Mouse (Mus musculus): Measurements from ENCODE around the gene Hspb2. TPM values are rescaled to one million over a fixed set of nuclear protein-coding genes. Genes with fewer than 3 reads are reported as not detected.

Gene Hspb2
- 2.2 and 3.1 TPM in 2 replicates for polyA plus RNA-seq (2021; fragmentation: Nextera tagmentation)
- long read RNA-seq, experiment 1, partial matches to known transcripts = 0 of 2 reads
- long read RNA-seq, experiment 1, other reads (novel, unspliced or antisense) = 0 of 2 reads
- long read RNA-seq, experiment 2 = 0 reads

GRCm38 (mm10) chr9:50752054-50752602, at the start of gene Hspb2:
Hspb2 (minus strand) TSS chr9:50752354.

DNA sequence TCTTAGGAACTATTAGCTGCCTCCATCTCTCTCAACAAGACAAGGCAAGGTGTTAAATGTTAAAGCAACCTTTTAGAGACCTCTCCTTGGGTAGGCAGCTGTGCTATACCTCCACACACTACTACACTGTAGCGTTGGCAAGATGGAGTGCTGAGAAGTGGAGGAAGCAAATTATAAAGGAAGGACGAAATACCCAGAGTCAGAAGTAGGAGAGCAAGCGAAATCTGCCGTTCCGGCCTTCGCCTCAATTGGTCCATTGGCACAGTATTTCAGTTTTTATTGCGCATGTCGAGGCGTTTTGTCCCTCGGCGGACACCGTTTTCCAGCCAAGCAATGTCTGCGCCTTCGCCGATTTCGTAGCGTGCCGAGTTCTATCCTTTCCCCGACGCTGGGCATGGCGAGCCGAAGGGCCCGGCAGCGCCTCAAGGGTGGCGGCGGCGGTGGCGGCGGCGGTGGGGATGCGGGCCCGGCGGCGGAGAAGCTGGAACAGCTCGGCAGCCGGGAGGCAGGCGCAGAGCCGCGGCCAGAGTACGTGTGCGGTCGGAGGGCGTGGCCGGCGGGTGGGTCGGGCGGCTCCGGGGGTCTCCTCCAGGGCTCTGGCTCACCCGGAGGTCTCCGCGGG, 22.9 kb upstream of the Hspb2 start, which contains the start of the genes Alg9 and 1110032A03Rik:
TSS of gene Alg9 (plus strand) at position 29 of the 622 bp plus-strand sequence.
TSS of gene 1110032A03Rik (minus strand) at position 530 of the 622 bp plus-strand sequence.

DNA sequence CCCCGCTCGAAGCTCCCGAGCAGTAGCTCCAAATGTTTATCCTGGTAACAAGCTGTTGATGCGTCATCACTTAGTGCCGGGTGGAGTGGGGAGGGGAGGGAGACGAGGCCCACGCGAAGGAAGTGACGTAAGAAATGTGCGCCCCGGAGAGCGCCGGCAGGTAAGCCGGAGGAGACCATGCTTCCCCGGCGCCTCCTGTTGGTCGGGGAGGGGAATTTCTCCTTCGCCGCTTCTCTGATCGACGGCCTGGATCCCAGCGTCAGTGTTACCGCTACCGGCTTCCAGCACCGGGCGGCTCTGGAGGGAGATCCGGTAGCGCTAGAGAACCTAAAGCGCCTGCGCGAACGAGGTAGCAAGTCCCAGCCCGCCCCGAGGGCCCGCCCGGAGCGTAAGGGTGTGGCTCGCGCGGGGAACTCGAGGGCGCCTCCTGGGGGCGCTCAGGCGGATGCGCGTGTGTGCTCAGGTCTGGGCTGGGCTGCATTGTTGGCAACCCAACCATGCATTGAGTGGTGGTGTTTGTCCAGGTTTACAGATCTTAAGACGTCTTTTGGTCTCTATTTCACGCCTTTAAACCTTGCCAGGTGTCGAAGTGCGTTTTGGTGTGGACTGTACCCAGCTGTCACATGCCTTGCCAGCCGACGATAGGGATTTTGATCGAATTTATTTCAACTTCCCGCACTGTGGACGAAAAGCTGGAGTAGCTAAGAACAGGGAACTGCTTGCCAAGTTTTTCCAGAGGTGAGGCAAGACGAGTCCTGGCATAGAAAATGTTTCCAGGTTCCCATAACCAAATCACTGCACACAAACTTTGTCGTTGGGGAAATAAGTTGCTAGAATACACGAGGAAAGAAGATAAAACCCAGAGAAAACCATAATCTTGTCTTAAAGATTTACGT, 16.2 kb upstream of the Hspb2 start, which contains the start of gene Fdxacb1:
TSS of gene Fdxacb1 (plus strand) at position 130 of the 896 bp plus-strand sequence.

DNA sequence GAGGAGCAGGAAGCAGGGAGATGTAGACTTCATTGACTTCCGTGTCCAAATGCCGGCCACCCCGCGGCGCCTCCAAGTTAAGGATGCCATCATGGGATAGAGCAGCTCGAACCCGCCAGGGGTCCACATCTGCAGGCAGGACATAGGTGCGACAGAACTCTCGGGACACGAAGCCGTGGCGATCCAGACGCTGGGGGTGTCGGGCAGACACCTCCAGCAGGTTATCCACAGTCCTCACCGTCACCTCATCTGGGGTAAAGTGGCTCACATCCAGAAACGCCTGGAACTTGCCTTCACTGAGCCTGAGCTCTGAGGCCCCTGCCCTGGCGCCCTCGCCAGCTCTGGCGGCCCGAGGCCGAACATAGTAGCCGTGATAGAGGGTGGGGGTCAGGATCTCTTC, 831 bp downstream of the Hspb2 start, which contains the start of gene Cryab:
TSS of gene Cryab (plus strand) at position 3 of the 400 bp plus-strand sequence.

DNA sequence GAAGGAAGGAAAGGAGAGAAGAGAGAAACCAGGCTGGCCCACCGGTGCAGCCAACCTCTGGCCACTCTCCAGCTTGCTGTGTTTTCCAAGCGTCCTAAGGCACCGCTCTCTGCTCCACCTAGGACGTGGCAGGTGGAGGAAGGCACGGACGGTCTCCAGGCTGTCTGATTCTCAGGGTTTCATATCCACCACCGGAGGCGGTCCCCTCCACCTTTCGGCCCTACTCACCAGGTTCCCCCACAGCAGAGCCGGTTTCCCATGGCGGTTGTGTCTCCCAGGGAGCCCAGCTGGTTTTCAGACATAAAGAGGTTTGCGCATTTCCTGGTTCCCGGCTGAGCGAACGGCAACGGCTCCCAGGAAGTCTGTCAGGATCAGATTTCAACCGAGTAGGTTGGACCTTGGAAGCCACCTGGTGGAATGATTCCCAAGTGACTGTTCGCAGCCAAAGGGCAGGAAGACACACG, 5.9 kb downstream of the Hspb2 start, which contains the start of gene 2310030G06Rik:
TSS of gene 2310030G06Rik (minus strand) at position 323 of the 464 bp plus-strand sequence.

DNA sequence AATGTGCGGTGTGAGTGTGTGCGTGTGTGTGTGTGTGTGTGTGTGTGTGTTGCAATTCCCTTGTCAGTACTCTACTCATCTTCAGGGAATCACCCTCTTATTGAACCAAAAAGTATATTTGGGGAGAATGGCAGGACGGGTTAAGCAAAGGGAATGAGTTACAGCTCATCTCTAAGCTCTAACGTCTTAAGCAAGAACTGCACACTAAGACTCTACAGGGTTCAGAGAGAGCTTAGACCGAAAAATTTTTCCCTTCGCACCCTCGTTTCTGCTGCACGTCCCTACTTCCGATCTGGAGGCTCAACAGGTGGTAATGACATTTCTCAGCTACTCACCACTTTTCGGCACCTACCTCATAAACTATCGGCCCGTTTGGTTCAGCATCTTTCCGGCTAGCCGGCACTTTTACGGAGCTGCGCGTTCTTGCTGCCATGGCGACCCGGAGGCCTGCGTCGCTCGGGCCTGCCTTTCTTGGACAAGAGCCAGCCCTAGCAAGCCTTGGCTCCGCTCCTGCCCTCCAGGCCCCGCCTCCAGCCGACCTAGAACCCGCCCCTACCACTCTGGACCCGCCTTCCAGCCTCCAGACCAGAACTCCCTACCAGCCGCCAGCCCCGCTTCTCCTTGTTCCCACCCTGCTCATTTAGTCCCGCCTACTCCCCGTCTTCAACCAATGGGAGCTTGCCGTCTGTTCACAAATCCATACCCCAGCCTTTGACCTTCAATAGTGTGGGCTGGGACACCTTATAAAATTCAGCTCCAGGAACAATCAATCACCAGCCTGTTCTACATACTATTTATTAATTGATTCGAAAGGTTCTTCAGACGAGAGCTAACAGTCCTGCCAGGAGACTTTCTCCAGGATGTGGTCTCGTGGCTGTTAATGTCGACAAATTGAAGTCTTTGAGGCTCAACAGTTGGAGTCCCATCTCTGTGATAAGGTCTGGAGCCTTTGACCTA, 13.0 kb downstream of the Hspb2 start, which contains the start of gene Dixdc1:
TSS of gene Dixdc1 (minus strand) at position 604 of the 957 bp plus-strand sequence.

Other genes starting within 250 kb of the Hspb2 start
- gene Pts, start 223.6 kb downstream of the Hspb2 start, polyA plus RNA-seq (2021; fragmentation: Nextera tagmentation) = 134 TPM in 2 replicates
- gene Il18, start 197.5 kb downstream of the Hspb2 start, polyA plus RNA-seq (2021; fragmentation: Nextera tagmentation) = 58.9 and 65.7 TPM in 2 replicates
- 3.0 and 3.7 TPM in 2 replicates for gene Bco2, start 197.2 kb downstream of the Hspb2 start, polyA plus RNA-seq (2021; fragmentation: Nextera tagmentation)
- gene Tex12, start 191.0 kb downstream of the Hspb2 start, polyA plus RNA-seq (2021; fragmentation: Nextera tagmentation) = 0.16 TPM in 1 of 2 replicates, not detected in the other
- 162 and 171 TPM in 2 replicates for gene Sdhd, start 148.5 kb downstream of the Hspb2 start, polyA plus RNA-seq (2021; fragmentation: Nextera tagmentation)
- 984 and 1,066 TPM in 2 replicates for gene Timm8b, start 148.4 kb downstream of the Hspb2 start, polyA plus RNA-seq (2021; fragmentation: Nextera tagmentation)
- gene Pih1d2, start 135.0 kb downstream of the Hspb2 start, polyA plus RNA-seq (2021; fragmentation: Nextera tagmentation) = 5.5 and 8.0 TPM in 2 replicates
- gene Nkapd1, start 134.9 kb downstream of the Hspb2 start, polyA plus RNA-seq (2021; fragmentation: Nextera tagmentation) = 15.6 and 17.5 TPM in 2 replicates
- 35.3 and 36.1 TPM in 2 replicates for gene Dlat, start 92.6 kb downstream of the Hspb2 start, polyA plus RNA-seq (2021; fragmentation: Nextera tagmentation)
- 29.8 and 33.8 TPM in 2 replicates for gene Dixdc1, start 12.8 kb downstream of the Hspb2 start, polyA plus RNA-seq (2021; fragmentation: Nextera tagmentation)
- gene 2310030G06Rik, start 5.8 kb downstream of the Hspb2 start, polyA plus RNA-seq (2021; fragmentation: Nextera tagmentation) = 3.4 and 3.6 TPM in 2 replicates
- 308 and 325 TPM in 2 replicates for gene Cryab, start 1.0 kb downstream of the Hspb2 start, polyA plus RNA-seq (2021; fragmentation: Nextera tagmentation)
- gene Fdxacb1, start 15.9 kb upstream of the Hspb2 start, polyA plus RNA-seq (2021; fragmentation: Nextera tagmentation) = 5.2 and 6.0 TPM in 2 replicates
- 10.0 and 10.5 TPM in 2 replicates for gene Alg9, start 22.7 kb upstream of the Hspb2 start, polyA plus RNA-seq (2021; fragmentation: Nextera tagmentation)
- 95.2 and 108 TPM in 2 replicates for gene 1110032A03Rik, start 23.2 kb upstream of the Hspb2 start, polyA plus RNA-seq (2021; fragmentation: Nextera tagmentation)
- 7.3 and 9.1 TPM in 2 replicates for gene Ppp2r1b, start 92.9 kb upstream of the Hspb2 start, polyA plus RNA-seq (2021; fragmentation: Nextera tagmentation)

All from layer of hippocampus, adult 6 months (tissue).